Mouse (Mus musculus): ENCODE measurements at regions not wholly inside any gene's neighbourhood (a gene's known extent, or its start where the extent isn't known, plus 50 kb on each side); places are given as distances from the start of the nearest gene placed in this dataset.

GRCm38 (mm10) chr14:54109129-54109528, 144.8 kb downstream of the Dad1 start:
- Histone ChIP-seq H3K4me3 (replicated peaks) (no peak overlapping the region), H3K9ac (no peak overlapping the region), H3K4me1 (peaks cover 9% of the 10 kb centered on the region), H3K4me2 (no peak overlapping the region), H3K9me3 (no peaks in the 10 kb centered on the region), H3K36me3 (replicated peaks) (no peaks in the 10 kb centered on the region), H3K27me3 (no peaks in the 10 kb centered on the region), H3K27ac (no peak overlapping the region)
- no peak for ATAC-seq (ENCODE audit: low FRiP score)
- WGBS = 88% methylated on average over 1 of the region's 1 CpGs

GRCm38 (mm10) chr14:54108311-54109074, 145.4 kb downstream of the Dad1 start:
- 39% methylated on average over 9 of the region's 9 CpGs for whole genome bisulfite sequencing
- no peak overlapping the region for H3K27ac ChIP-seq
- H3K4me2 ChIP-seq = no peak overlapping the region
- H3K27me3 ChIP-seq = no peaks in the 10 kb centered on the region
- no peaks in the 10 kb centered on the region for H3K9me3 ChIP-seq
- peaks cover 9% of the 10 kb centered on the region for H3K4me1 ChIP-seq
- 0 out of 2 replicates have a peak, but pooled peaks have one; percentile 33 for ATAC-seq (ENCODE audit: low FRiP score)
- H3K36me3 ChIP-seq (replicated peaks) = no peaks in the 10 kb centered on the region
- no peak overlapping the region for H3K4me3 ChIP-seq (replicated peaks)
- no peak overlapping the region for H3K9ac ChIP-seq

GRCm38 (mm10) chr14:54107204-54107796, 146.6 kb downstream of the Dad1 start:
- peaks cover 9% of the 10 kb centered on the region for H3K4me1 ChIP-seq
- 84% methylated on average over 7 of the region's 7 CpGs for WGBS
- H3K27ac ChIP-seq = no peak overlapping the region
- H3K4me2 ChIP-seq = no peak overlapping the region
- no peak overlapping the region for H3K4me3 ChIP-seq (replicated peaks)
- no peak overlapping the region for H3K9ac ChIP-seq
- no peak for ATAC-seq (ENCODE audit: low FRiP score)
- no peaks in the 10 kb centered on the region for H3K27me3 ChIP-seq
- no peaks in the 10 kb centered on the region for H3K9me3 ChIP-seq
- H3K36me3 ChIP-seq (replicated peaks) = no peaks in the 10 kb centered on the region

- WGBS = 78% methylated on average over 6 of the region's 6 CpGs
- Histone ChIP-seq H3K9me3 (no peaks in the 10 kb centered on the region), H3K36me3 (replicated peaks) (no peaks in the 10 kb centered on the region), H3K4me1 (peaks cover 15% of the 10 kb centered on the region), H3K4me2 (no peak overlapping the region), H3K27ac (no peak overlapping the region), H3K4me3 (replicated peaks) (no peak overlapping the region), H3K9ac (no peak overlapping the region), H3K27me3 (no peaks in the 10 kb centered on the region)
- no peak for ATAC-seq (ENCODE audit: low FRiP score)
Observed at GRCm38 (mm10) chr14:54104243-54104642, 149.7 kb downstream of the Dad1 start.

- Histone ChIP-seq H3K36me3 (replicated peaks) (no peaks in the 10 kb centered on the region), H3K4me3 (replicated peaks) (no peak overlapping the region), H3K9me3 (no peaks in the 10 kb centered on the region), H3K9ac (no peak overlapping the region), H3K4me2 (no peak overlapping the region), H3K4me1 (peaks cover 11% of the 10 kb centered on the region), H3K27me3 (no peaks in the 10 kb centered on the region; the same call in 1 of the 2 replicates), H3K27ac (no peak overlapping the region)
- no peak for ATAC-seq (ENCODE audit: low FRiP score)
- 71% methylated on average over 5 of the region's 5 CpGs for WGBS
Observed at GRCm38 (mm10) chr14:54103541-54103940, 150.4 kb downstream of the Dad1 start.

- Histone ChIP-seq H3K27ac (no peak overlapping the region), H3K4me1 (peaks cover 7% of the 10 kb centered on the region; the same call in 1 of the 2 replicates), H3K36me3 (replicated peaks) (no peaks in the 10 kb centered on the region), H3K27me3 (no peaks in the 10 kb centered on the region; the same call in 1 of the 2 replicates), H3K9ac (no peak overlapping the region), H3K4me3 (replicated peaks) (no peak overlapping the region), H3K4me2 (no peak overlapping the region), H3K9me3 (no peaks in the 10 kb centered on the region)
- WGBS = 67% methylated on average over 3 of the region's 3 CpGs
- ATAC-seq (ENCODE audit: low FRiP score) = no peak
Observed at GRCm38 (mm10) chr14:54103115-54103514, 150.8 kb downstream of the Dad1 start.

GRCm38 (mm10) chr14:54101775-54102174, 152.1 kb downstream of the Dad1 start:
- no peak overlapping the region for H3K27ac ChIP-seq
- no peaks in the 10 kb centered on the region for H3K9me3 ChIP-seq
- no peaks in the 10 kb centered on the region; the same call in 1 of the 2 replicates for H3K27me3 ChIP-seq
- WGBS = 77% methylated on average over 3 of the region's 3 CpGs
- H3K4me3 ChIP-seq (replicated peaks) = no peak overlapping the region
- H3K4me2 ChIP-seq = no peak overlapping the region
- no peaks in the 10 kb centered on the region for H3K36me3 ChIP-seq (replicated peaks)
- no peak overlapping the region for H3K9ac ChIP-seq
- H3K4me1 ChIP-seq = peaks cover 9% of the 10 kb centered on the region
- ATAC-seq (ENCODE audit: low FRiP score) = no peak

GRCm38 (mm10) chr14:54099360-54099759, 154.5 kb downstream of the Dad1 start:
- 90% methylated on average over 6 of the region's 6 CpGs for WGBS
- ATAC-seq (ENCODE audit: low FRiP score) = no peak

GRCm38 (mm10) chr14:54098122-54098775, 155.7 kb downstream of the Dad1 start:
- Histone ChIP-seq H3K9me3 (no peaks in the 10 kb centered on the region), H3K36me3 (replicated peaks) (no peaks in the 10 kb centered on the region), H3K4me3 (replicated peaks) (no peak overlapping the region), H3K4me2 (no peak overlapping the region), H3K4me1 (peaks cover 9% of the 10 kb centered on the region), H3K27ac (no peak overlapping the region), H3K27me3 (no peaks in the 10 kb centered on the region; the same call in 1 of the 2 replicates), H3K9ac (no peak overlapping the region)
- 72% methylated on average over 10 of the region's 10 CpGs for WGBS
- ATAC-seq (ENCODE audit: low FRiP score) = no peak

More at GRCm38 (mm10) chr14:54099360-54099759, 154.5 kb downstream of the Dad1 start:
- Histone ChIP-seq H3K9ac (no peak overlapping the region), H3K27me3 (no peaks in the 10 kb centered on the region; the same call in 1 of the 2 replicates), H3K36me3 (replicated peaks) (no peaks in the 10 kb centered on the region), H3K27ac (no peak overlapping the region), H3K4me1 (peaks cover 9% of the 10 kb centered on the region), H3K9me3 (no peaks in the 10 kb centered on the region), H3K4me3 (replicated peaks) (no peak overlapping the region), H3K4me2 (no peak overlapping the region)

GRCm38 (mm10) chr14:54097026-54097425, 156.9 kb downstream of the Dad1 start:
- H3K27me3 ChIP-seq = no peaks in the 10 kb centered on the region; the same call in 1 of the 2 replicates
- H3K4me2 ChIP-seq = no peak overlapping the region
- ATAC-seq (ENCODE audit: low FRiP score) = no peak
- no peak overlapping the region for H3K4me3 ChIP-seq (replicated peaks)
- H3K4me1 ChIP-seq = peaks cover 9% of the 10 kb centered on the region
- WGBS = 86% methylated on average over 2 of the region's 2 CpGs
- no peaks in the 10 kb centered on the region for H3K9me3 ChIP-seq
- H3K9ac ChIP-seq = no peak overlapping the region
- no peaks in the 10 kb centered on the region for H3K36me3 ChIP-seq (replicated peaks)
- H3K27ac ChIP-seq = no peak overlapping the region

- no peaks in the 10 kb centered on the region for H3K9me3 ChIP-seq
- H3K9ac ChIP-seq = no peak overlapping the region
- no peaks in the 10 kb centered on the region for H3K27me3 ChIP-seq
- H3K36me3 ChIP-seq (replicated peaks) = no peaks in the 10 kb centered on the region
- no peak overlapping the region for H3K4me3 ChIP-seq (replicated peaks)
- H3K4me2 ChIP-seq = no peak overlapping the region
- 85% methylated on average over 6 of the region's 6 CpGs for WGBS
- H3K27ac ChIP-seq = no peak overlapping the region
- no peaks in the 10 kb centered on the region; the same call in 1 of the 2 replicates for H3K4me1 ChIP-seq
- ATAC-seq (ENCODE audit: low FRiP score) = no peak
Observed at GRCm38 (mm10) chr14:54092444-54092843, 161.5 kb downstream of the Dad1 start.

- no peak overlapping the region for H3K9ac ChIP-seq
- ATAC-seq (ENCODE audit: low FRiP score) = no peak
- no peak overlapping the region for H3K27ac ChIP-seq
- no peak overlapping the region for H3K4me3 ChIP-seq (replicated peaks)
- WGBS = 73% methylated on average over 11 of the region's 11 CpGs
- H3K27me3 ChIP-seq = no peaks in the 10 kb centered on the region
- no peaks in the 10 kb centered on the region for H3K4me1 ChIP-seq
- no peak overlapping the region for H3K4me2 ChIP-seq
- no peaks in the 10 kb centered on the region for H3K36me3 ChIP-seq (replicated peaks)
- no peaks in the 10 kb centered on the region for H3K9me3 ChIP-seq
Observed at GRCm38 (mm10) chr14:54086660-54087059, 167.2 kb downstream of the Dad1 start.
